Mouse (Mus musculus) erythroblast, embryonic 14.5 days (primary cell): ENCODE data around the gene Slc24a3. TPM values are rescaled to one million over a fixed set of nuclear protein-coding genes. Genes with fewer than 3 reads are reported as not detected.

Source experiments
- H3K27me3 ChIP-seq: 2 replicates; pipeline ENCODE4 v1.6.1; 2012; ENCODE audit warnings: inconsistent platforms; ENCODE audit not compliant: control insufficient read depth
- H3K36me3 ChIP-seq: 2 replicates; pipeline ENCODE4 v1.6.1; 2012; ENCODE audit warnings: mild to moderate bottlenecking, inconsistent platforms; ENCODE audit not compliant: control insufficient read depth
- H3K4me1 ChIP-seq: 2 replicates; pipeline ENCODE4 v1.6.1; 2012; ENCODE audit warnings: inconsistent platforms; ENCODE audit not compliant: control insufficient read depth
- H3K4me3 ChIP-seq: replicated peaks from 2 replicates; pipeline ENCODE3; 2012; ENCODE audit warnings: moderate library complexity, mild to moderate bottlenecking, inconsistent platforms
- H3K9me3 ChIP-seq: 2 replicates; pipeline ENCODE4 v1.6.1; 2012; ENCODE audit warnings: low read length, inconsistent platforms, mixed read lengths; ENCODE audit not compliant: control insufficient read depth
- GATA1 ChIP-seq: IDR thresholded peaks from 2 replicates; pipeline ENCODE4 v1.6.1; 2012; ENCODE audit warnings: low read length, inconsistent platforms, mixed read lengths
- TAL1 ChIP-seq: IDR thresholded peaks from 3 replicates; pipeline ENCODE4 v1.6.1; 2012; ENCODE audit warnings: low read length, inconsistent platforms, mixed read lengths
- polyA plus RNA-seq: library from polyadenylated mRNA; stranded (reverse); fragments of >175 nt; gene quantifications from 2 replicates; pipeline ENCODE4 v1.2.3, GENCODE M21; 2012

The Slc24a3 gene
- polyA plus RNA-seq, 1 experiment: 0.02 TPM

- Histone ChIP-seq H3K9me3 (no peaks in the 10 kb centered on the region), H3K27me3 (no peaks in the 10 kb centered on the region), H3K4me3 (no peak overlapping the region), H3K36me3 (no peaks in the 10 kb centered on the region), H3K4me1 (no peaks in the 10 kb centered on the region)
- TF ChIP-seq TAL1 (no peak), GATA1 (no peak)
Measured at GRCm38 (mm10) chr2:145292196-145292595, 124.6 kb downstream of the Slc24a3 start.

- H3K4me1 ChIP-seq: no peaks in the 10 kb centered on the region
Measured at GRCm38 (mm10) chr2:145292816-145293215, 125.3 kb downstream of the Slc24a3 start.

GRCm38 (mm10) chr2:145296906-145297305, 129.4 kb downstream of the Slc24a3 start:
- Histone ChIP-seq H3K27me3 (no peaks in the 10 kb centered on the region), H3K36me3 (no peaks in the 10 kb centered on the region)

More at GRCm38 (mm10) chr2:145292816-145293215, 125.3 kb downstream of the Slc24a3 start:
- no peak for TF ChIP-seq GATA1
- no peak for TF ChIP-seq TAL1
- H3K27me3 ChIP-seq: no peaks in the 10 kb centered on the region
- no peaks in the 10 kb centered on the region for H3K9me3 ChIP-seq
- H3K4me3 ChIP-seq: no peak overlapping the region
- no peaks in the 10 kb centered on the region for H3K36me3 ChIP-seq

GRCm38 (mm10) chr2:145299914-145300699, 132.6 kb downstream of the Slc24a3 start:
- TF ChIP-seq GATA1: no peak
- TF ChIP-seq TAL1: no peak
- Histone ChIP-seq H3K27me3 (no peaks in the 10 kb centered on the region), H3K4me3 (no peak overlapping the region), H3K9me3 (no peaks in the 10 kb centered on the region), H3K36me3 (no peaks in the 10 kb centered on the region), H3K4me1 (peaks cover 13% of the 10 kb centered on the region)

More at GRCm38 (mm10) chr2:145296906-145297305, 129.4 kb downstream of the Slc24a3 start:
- Histone ChIP-seq H3K4me1 (peaks cover 13% of the 10 kb centered on the region), H3K9me3 (no peaks in the 10 kb centered on the region), H3K4me3 (no peak overlapping the region)
- TF ChIP-seq TAL1 (no peak), GATA1 (no peak)

GRCm38 (mm10) chr2:145307231-145307883, 139.8 kb downstream of the Slc24a3 start:
- no peaks in the 10 kb centered on the region for H3K27me3 ChIP-seq
- TF ChIP-seq GATA1 (no peak), TAL1 (no peak)
- H3K36me3 ChIP-seq: no peaks in the 10 kb centered on the region
- no peaks in the 10 kb centered on the region for H3K4me1 ChIP-seq
- H3K4me3 ChIP-seq: no peak overlapping the region
- H3K9me3 ChIP-seq: no peaks in the 10 kb centered on the region

GRCm38 (mm10) chr2:145318916-145319315, 151.4 kb downstream of the Slc24a3 start:
- no peaks in the 10 kb centered on the region for H3K36me3 ChIP-seq
- TF ChIP-seq GATA1: no peak
- TF ChIP-seq TAL1: no peak
- no peaks in the 10 kb centered on the region for H3K9me3 ChIP-seq
- H3K4me3 ChIP-seq: no peak overlapping the region
- H3K27me3 ChIP-seq: no peaks in the 10 kb centered on the region
- no peaks in the 10 kb centered on the region for H3K4me1 ChIP-seq

- Histone ChIP-seq H3K4me3 (no peak overlapping the region), H3K36me3 (no peaks in the 10 kb centered on the region), H3K4me1 (no peaks in the 10 kb centered on the region), H3K9me3 (no peaks in the 10 kb centered on the region), H3K27me3 (no peaks in the 10 kb centered on the region)
- no peak for TF ChIP-seq TAL1
- TF ChIP-seq GATA1: no peak
Measured at GRCm38 (mm10) chr2:145321287-145321686, 153.7 kb downstream of the Slc24a3 start.

GRCm38 (mm10) chr2:145321755-145322154, 154.2 kb downstream of the Slc24a3 start:
- Histone ChIP-seq H3K4me3 (no peak overlapping the region), H3K36me3 (no peaks in the 10 kb centered on the region), H3K4me1 (no peaks in the 10 kb centered on the region), H3K27me3 (no peaks in the 10 kb centered on the region), H3K9me3 (no peaks in the 10 kb centered on the region)
- TF ChIP-seq GATA1: no peak
- no peak for TF ChIP-seq TAL1

GRCm38 (mm10) chr2:145324477-145324876, 156.9 kb downstream of the Slc24a3 start:
- Histone ChIP-seq H3K4me1 (no peaks in the 10 kb centered on the region), H3K4me3 (no peak overlapping the region), H3K36me3 (no peaks in the 10 kb centered on the region), H3K9me3 (no peaks in the 10 kb centered on the region), H3K27me3 (no peaks in the 10 kb centered on the region)
- no peak for TF ChIP-seq TAL1
- no peak for TF ChIP-seq GATA1
